Mouse (Mus musculus) erythroblast, embryonic 14.5 days (primary cell): ENCODE measurements around the gene Cited2. TPM values are rescaled to one million over a fixed set of nuclear protein-coding genes. Genes with fewer than 3 reads are reported as not detected.

Experiments used
- H3K27me3 ChIP-seq: 2 replicates; pipeline ENCODE4 v1.6.1; 2012; ENCODE audit warnings: inconsistent platforms; ENCODE audit not compliant: control insufficient read depth
- H3K36me3 ChIP-seq: 2 replicates; pipeline ENCODE4 v1.6.1; 2012; ENCODE audit warnings: mild to moderate bottlenecking, inconsistent platforms; ENCODE audit not compliant: control insufficient read depth
- H3K4me1 ChIP-seq: 2 replicates; pipeline ENCODE4 v1.6.1; 2012; ENCODE audit warnings: inconsistent platforms; ENCODE audit not compliant: control insufficient read depth
- H3K4me3 ChIP-seq: replicated peaks from 2 replicates; pipeline ENCODE3; 2012; ENCODE audit warnings: moderate library complexity, mild to moderate bottlenecking, inconsistent platforms
- H3K9me3 ChIP-seq: 2 replicates; pipeline ENCODE4 v1.6.1; 2012; ENCODE audit warnings: low read length, inconsistent platforms, mixed read lengths; ENCODE audit not compliant: control insufficient read depth
- GATA1 ChIP-seq: IDR thresholded peaks from 2 replicates; pipeline ENCODE4 v1.6.1; 2012; ENCODE audit warnings: low read length, inconsistent platforms, mixed read lengths
- TAL1 ChIP-seq: IDR thresholded peaks from 3 replicates; pipeline ENCODE4 v1.6.1; 2012; ENCODE audit warnings: low read length, inconsistent platforms, mixed read lengths
- polyA plus RNA-seq: library from polyadenylated mRNA; stranded (reverse); fragments of >175 nt; gene quantifications from 2 replicates; pipeline ENCODE4 v1.2.3, GENCODE M21; 2012

Gene Cited2
- polyA plus RNA-seq, 1 experiment: 3.6 TPM

GRCm38 (mm10) chr10:17762946-17763345 is 39.9 kb downstream of the Cited2 start:
- TF ChIP-seq GATA1 (no peak), TAL1 (no peak)
- Histone ChIP-seq H3K4me3 (no peak overlapping the region), H3K36me3 (no peaks in the 10 kb centered on the region), H3K4me1 (no peaks in the 10 kb centered on the region), H3K9me3 (no peaks in the 10 kb centered on the region), H3K27me3 (no peaks in the 10 kb centered on the region)

DNA sequence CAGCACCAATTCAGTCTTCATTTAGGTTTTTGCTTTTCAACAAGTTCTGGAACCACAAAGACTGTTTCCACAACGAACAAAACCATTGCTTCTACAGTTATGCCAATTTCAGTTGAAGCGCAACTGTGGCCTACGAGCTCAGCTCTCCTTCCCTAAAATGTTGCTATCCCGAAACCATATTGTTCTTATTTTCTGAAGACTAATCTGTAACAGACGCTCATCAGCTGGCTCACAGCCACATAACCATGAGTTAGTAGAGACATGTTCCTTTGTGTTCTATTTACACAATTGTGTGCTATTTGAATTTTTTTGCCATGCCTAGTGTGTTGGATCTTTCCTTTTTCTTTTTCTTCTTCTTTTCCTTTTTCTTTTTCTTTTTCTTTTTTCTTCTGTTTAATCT is 46.8 kb downstream of the Cited2 start:
- Histone ChIP-seq H3K36me3 (no peaks in the 10 kb centered on the region), H3K9me3 (no peaks in the 10 kb centered on the region), H3K4me3 (no peak overlapping the region), H3K4me1 (no peaks in the 10 kb centered on the region), H3K27me3 (no peaks in the 10 kb centered on the region)
- TF ChIP-seq TAL1: no peak
- TF ChIP-seq GATA1: no peak

GRCm38 (mm10) chr10:17772364-17772763 is 49.3 kb downstream of the Cited2 start:
- TF ChIP-seq TAL1: no peak
- TF ChIP-seq GATA1: no peak
- H3K27me3 ChIP-seq: no peaks in the 10 kb centered on the region
- H3K4me1 ChIP-seq: no peaks in the 10 kb centered on the region
- H3K4me3 ChIP-seq: no peak overlapping the region
- H3K36me3 ChIP-seq: no peaks in the 10 kb centered on the region
- no peaks in the 10 kb centered on the region for H3K9me3 ChIP-seq

GRCm38 (mm10) chr10:17774366-17774765 is 51.3 kb downstream of the Cited2 start:
- no peaks in the 10 kb centered on the region for H3K4me1 ChIP-seq
- H3K4me3 ChIP-seq: no peak overlapping the region
- no peaks in the 10 kb centered on the region for H3K36me3 ChIP-seq
- H3K27me3 ChIP-seq: no peaks in the 10 kb centered on the region
- no peaks in the 10 kb centered on the region for H3K9me3 ChIP-seq
- no peak for TF ChIP-seq GATA1
- no peak for TF ChIP-seq TAL1

GRCm38 (mm10) chr10:17775079-17775478 is 52.1 kb downstream of the Cited2 start:
- TF ChIP-seq GATA1 (no peak), TAL1 (no peak)
- no peak overlapping the region for H3K4me3 ChIP-seq
- no peaks in the 10 kb centered on the region for H3K4me1 ChIP-seq
- no peaks in the 10 kb centered on the region for H3K9me3 ChIP-seq
- H3K36me3 ChIP-seq: no peaks in the 10 kb centered on the region
- H3K27me3 ChIP-seq: no peaks in the 10 kb centered on the region

Other genes starting within 250 kb of the Cited2 start
- gene Txlnb, start 73.0 kb downstream of the Cited2 start, polyA plus RNA-seq: 0.01 and 0.02 TPM in 2 replicates
- gene Heca, start 224.8 kb downstream of the Cited2 start, polyA plus RNA-seq: 0.58 and 0.67 TPM in 2 replicates